Mouse (Mus musculus): ENCODE results near the gene Tarbp2. TPM values are rescaled to one million over a fixed set of nuclear protein-coding genes. Genes with fewer than 3 reads are reported as not detected.
A peak's percentile ranks its signal among the peaks of the same experiment; 100 is the strongest.

The Tarbp2 gene
- polyA plus RNA-seq, 1 experiment from 2014 or later: 105 TPM

DNA sequence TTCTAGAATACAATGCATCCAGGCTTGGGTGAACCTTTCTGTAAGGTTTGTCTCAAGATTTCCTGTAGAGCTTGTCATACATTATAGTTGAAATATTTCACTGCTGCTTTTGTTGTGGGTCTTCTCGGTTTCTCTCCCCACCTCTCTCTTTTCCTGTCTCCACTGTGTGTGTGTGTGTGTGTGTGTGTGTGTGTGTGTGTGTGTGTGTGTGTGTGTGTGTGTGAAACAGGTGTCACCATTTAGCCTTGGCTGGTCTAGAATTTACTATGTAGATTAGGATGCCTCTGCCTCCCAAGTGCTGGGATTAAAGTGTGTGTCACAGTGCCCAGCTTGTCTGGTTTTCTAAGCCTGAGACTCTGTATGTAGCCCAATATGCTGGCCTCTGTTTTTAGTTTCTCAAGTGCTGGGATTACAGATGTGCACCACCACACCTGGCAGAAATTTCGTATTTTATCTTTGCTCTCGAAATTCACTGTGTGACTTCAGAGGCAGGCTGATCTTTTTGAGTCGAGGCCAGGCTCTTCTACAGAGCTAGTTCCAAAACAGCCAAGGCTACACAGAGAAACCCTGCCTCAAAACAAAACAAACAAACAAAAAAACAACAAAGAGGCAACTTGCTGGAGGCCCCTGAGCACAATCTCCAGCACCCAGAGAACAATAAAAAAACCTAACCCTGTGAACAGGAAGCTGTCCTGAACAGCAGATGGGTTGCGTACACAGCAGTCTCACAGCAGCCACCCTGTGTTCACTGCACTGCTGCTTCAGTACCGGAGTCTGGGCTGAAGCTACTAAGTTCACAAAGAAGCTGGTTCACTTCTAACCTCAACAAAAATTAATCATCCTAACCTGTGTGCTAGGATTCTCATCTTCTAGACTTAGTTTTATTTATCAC lies 8.4 kb downstream of the Tarbp2 start:
- Histone ChIP-seq H3K4me1 (replicated peaks; ENCODE audit: control insufficient read depth, insufficient read depth, low read length) (no peaks in the 10 kb centered on the region), H3K36me3 (ENCODE audit: control insufficient read depth, insufficient read depth, low read length) (peaks cover 76% of the 10 kb centered on the region), H3K9me3 (ENCODE audit: control insufficient read depth, low read length) (no peaks in the 10 kb centered on the region), H3K27me3 (replicated peaks; ENCODE audit: control insufficient read depth, insufficient read depth, low read length) (no peaks in the 10 kb centered on the region), H3K4me2 (ENCODE audit: low read length) (no peak overlapping the region), H3K9ac (ENCODE audit: low read length) (no peak overlapping the region), H3K4me3 (ENCODE audit: low read depth, low read length) (no peak overlapping the region), H3K27ac (ENCODE audit: low read depth) (no peak overlapping the region)
- peak; percentile 29 for DNase-seq (ENCODE audit: low spot score)
- 73% methylated on average over 6 of the region's 6 CpGs for WGBS
- ATAC-seq (replicated peaks; ENCODE audit: low FRiP score, low TSS enrichment, low read depth): no peak

DNA sequence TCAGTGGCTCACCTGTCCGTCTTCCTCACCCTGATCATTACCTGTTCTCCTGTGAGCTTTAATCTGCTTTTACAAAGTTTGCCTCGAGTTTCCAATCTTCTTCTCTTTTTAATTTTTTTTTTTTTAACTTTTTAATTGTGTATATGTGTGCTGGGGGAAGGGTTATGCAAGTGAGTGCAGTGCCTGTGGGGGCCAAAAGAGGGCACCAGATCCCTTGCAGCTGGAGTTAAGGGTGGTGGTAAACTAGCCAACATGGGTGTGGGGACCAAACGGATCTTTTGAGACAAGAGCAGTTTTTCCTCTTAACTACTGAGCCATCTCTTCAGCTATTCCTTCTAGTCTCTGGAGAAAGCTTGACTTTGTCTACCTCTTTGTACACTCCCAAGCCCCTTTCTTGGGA lies 9.9 kb downstream of the Tarbp2 start:
- ATAC-seq (replicated peaks; ENCODE audit: low FRiP score, low TSS enrichment, low read depth) (no peak), DNase-seq (ENCODE audit: low spot score) (peak; percentile 55)
- H3K9ac ChIP-seq (ENCODE audit: low read length): no peak overlapping the region
- H3K36me3 ChIP-seq (ENCODE audit: control insufficient read depth, insufficient read depth, low read length): peaks cover 76% of the 10 kb centered on the region
- no peaks in the 10 kb centered on the region for H3K4me1 ChIP-seq (replicated peaks; ENCODE audit: control insufficient read depth, insufficient read depth, low read length)
- 78% methylated on average over 3 of the region's 3 CpGs for WGBS
- H3K27me3 ChIP-seq (replicated peaks; ENCODE audit: control insufficient read depth, insufficient read depth, low read length): no peaks in the 10 kb centered on the region
- H3K4me3 ChIP-seq (ENCODE audit: low read depth, low read length): no peak overlapping the region
- no peak overlapping the region for H3K4me2 ChIP-seq (ENCODE audit: low read length)
- no peaks in the 10 kb centered on the region for H3K9me3 ChIP-seq (ENCODE audit: control insufficient read depth, low read length)
- no peak overlapping the region for H3K27ac ChIP-seq (ENCODE audit: low read depth)

DNA sequence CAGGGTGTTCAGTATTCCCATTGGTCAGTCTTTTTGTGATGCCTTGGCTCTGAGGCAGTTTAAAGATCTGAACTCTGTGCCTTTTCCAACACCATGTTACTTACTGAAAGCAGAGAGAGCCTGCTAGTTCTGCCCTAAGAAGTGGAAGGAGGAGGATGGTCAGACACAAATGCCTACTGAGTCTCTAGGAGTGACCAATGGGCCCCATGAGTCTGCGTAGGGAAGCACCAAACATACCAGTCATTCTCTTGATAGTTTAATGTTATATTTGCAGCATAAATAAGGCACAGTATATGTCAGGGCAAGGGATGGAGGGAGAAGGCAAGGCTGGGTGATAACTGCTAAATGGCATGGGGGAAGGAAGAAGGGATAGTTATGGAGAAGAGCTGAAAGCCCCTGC lies 10.4 kb downstream of the Tarbp2 start:
- Histone ChIP-seq H3K4me3 (ENCODE audit: low read depth, low read length) (no peak overlapping the region), H3K4me1 (replicated peaks; ENCODE audit: control insufficient read depth, insufficient read depth, low read length) (no peaks in the 10 kb centered on the region), H3K36me3 (ENCODE audit: control insufficient read depth, insufficient read depth, low read length) (peaks cover 81% of the 10 kb centered on the region), H3K27ac (ENCODE audit: low read depth) (no peak overlapping the region), H3K27me3 (replicated peaks; ENCODE audit: control insufficient read depth, insufficient read depth, low read length) (no peaks in the 10 kb centered on the region), H3K9me3 (ENCODE audit: control insufficient read depth, low read length) (no peaks in the 10 kb centered on the region), H3K4me2 (ENCODE audit: low read length) (no peak overlapping the region), H3K9ac (ENCODE audit: low read length) (no peak overlapping the region)
- 91% methylated on average over 1 of the region's 1 CpGs for WGBS
- DNase-seq (ENCODE audit: low spot score) (peak; percentile 34), ATAC-seq (replicated peaks; ENCODE audit: low FRiP score, low TSS enrichment, low read depth) (no peak)

DNA sequence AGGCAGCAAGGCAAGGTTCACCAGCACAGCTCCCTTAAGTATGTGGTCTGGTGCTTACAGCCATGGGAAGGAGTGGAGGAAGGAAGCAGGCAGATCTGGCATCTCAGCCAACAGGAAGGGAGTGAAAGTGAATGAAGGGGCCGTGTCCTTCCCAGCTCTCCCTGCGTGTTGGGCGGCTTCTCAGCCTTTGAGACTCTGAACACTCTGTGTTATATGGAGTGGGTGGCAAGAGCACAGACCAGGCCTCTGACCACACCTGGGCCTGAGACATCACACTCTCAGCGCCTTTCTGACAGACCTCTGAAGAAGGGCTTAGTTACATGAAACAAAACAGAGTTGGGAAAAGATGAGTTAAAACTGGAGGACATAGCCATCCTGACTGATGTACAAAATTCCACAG lies 12.6 kb downstream of the Tarbp2 start:
- 76% methylated on average over 4 of the region's 4 CpGs for WGBS

DNA sequence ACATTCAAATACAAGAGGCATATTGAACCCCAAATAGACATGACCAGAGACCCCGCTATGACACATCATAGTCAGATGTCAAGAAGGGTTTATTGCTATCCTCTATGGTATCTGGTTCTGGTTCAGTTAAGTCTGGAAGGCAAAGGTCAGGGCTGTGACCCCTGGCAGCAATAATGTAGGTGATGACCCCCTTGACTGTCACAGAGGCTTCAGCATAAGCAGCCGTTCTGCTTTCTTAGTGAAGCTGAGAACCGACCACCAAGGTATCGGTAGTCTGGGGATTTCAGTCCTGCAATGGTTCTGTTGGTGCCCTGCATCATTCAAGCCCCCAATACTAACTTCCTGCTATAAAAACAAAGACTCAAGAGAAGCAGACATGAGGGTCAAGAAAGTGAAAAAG lies 13.6 kb downstream of the Tarbp2 start:
- ATAC-seq (replicated peaks; ENCODE audit: low FRiP score, low TSS enrichment, low read depth): no peak
- peak; percentile 27 for DNase-seq (ENCODE audit: low spot score)
- Histone ChIP-seq H3K27me3 (replicated peaks; ENCODE audit: control insufficient read depth, insufficient read depth, low read length) (no peaks in the 10 kb centered on the region), H3K4me1 (replicated peaks; ENCODE audit: control insufficient read depth, insufficient read depth, low read length) (no peaks in the 10 kb centered on the region), H3K27ac (ENCODE audit: low read depth) (no peak overlapping the region), H3K36me3 (ENCODE audit: control insufficient read depth, insufficient read depth, low read length) (peaks cover 88% of the 10 kb centered on the region), H3K9ac (ENCODE audit: low read length) (no peak overlapping the region), H3K4me2 (ENCODE audit: low read length) (no peak overlapping the region), H3K9me3 (ENCODE audit: control insufficient read depth, low read length) (no peaks in the 10 kb centered on the region), H3K4me3 (ENCODE audit: low read depth, low read length) (no peak overlapping the region)
- 73% methylated on average over 4 of the region's 4 CpGs for WGBS

More for the DNA sequence above, 12.6 kb downstream of the Tarbp2 start:
- Histone ChIP-seq H3K27ac (ENCODE audit: low read depth) (no peak overlapping the region), H3K36me3 (ENCODE audit: control insufficient read depth, insufficient read depth, low read length) (peaks cover 82% of the 10 kb centered on the region), H3K4me3 (ENCODE audit: low read depth, low read length) (no peak overlapping the region), H3K4me2 (ENCODE audit: low read length) (no peak overlapping the region), H3K9me3 (ENCODE audit: control insufficient read depth, low read length) (no peaks in the 10 kb centered on the region), H3K9ac (ENCODE audit: low read length) (no peak overlapping the region), H3K27me3 (replicated peaks; ENCODE audit: control insufficient read depth, insufficient read depth, low read length) (no peaks in the 10 kb centered on the region), H3K4me1 (replicated peaks; ENCODE audit: control insufficient read depth, insufficient read depth, low read length) (no peaks in the 10 kb centered on the region)
- DNase-seq (ENCODE audit: low spot score) (peak; percentile 23), ATAC-seq (replicated peaks; ENCODE audit: low FRiP score, low TSS enrichment, low read depth) (no peak)

DNA sequence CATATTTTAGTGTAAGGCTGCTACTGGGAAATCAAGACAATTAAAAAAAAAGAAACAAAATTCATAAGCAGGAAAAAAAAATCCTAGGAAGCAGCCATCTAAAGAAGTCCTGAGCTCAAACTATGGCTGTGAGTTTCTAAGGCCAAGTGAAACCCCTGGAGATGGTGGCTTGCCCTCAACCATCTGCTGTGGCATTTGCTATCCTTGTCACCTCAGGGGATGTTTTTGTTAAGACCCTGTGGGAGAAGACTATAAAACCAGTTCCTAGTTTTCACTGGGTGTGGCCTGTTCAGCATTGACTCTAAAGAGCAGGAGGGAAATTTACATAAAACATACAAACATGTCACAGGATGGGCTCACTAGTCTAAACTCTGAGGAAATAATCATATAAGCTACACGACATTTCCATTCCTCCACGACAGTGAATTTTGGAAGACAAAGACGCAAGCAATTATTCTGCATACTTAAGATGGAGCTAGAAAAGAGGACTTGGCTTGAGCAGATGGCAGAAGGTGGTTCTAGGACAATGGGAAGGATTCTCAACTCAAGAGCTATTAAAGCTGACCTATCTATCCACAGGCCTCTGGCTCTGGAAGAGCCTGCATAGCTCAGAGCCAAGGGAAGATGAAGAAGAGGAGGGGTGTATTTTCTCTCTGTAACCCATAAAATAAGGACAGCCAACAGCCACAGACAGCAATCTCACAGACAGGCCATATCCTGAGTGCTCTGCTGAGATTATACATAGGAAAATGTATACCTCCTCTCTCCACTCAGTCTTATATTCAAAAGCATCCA lies 14.3 kb downstream of the Tarbp2 start:
- Histone ChIP-seq H3K27ac (ENCODE audit: low read depth) (no peak overlapping the region), H3K9ac (ENCODE audit: low read length) (no peak overlapping the region), H3K4me1 (replicated peaks; ENCODE audit: control insufficient read depth, insufficient read depth, low read length) (no peaks in the 10 kb centered on the region), H3K27me3 (replicated peaks; ENCODE audit: control insufficient read depth, insufficient read depth, low read length) (no peaks in the 10 kb centered on the region), H3K9me3 (ENCODE audit: control insufficient read depth, low read length) (no peaks in the 10 kb centered on the region), H3K4me2 (ENCODE audit: low read length) (no peak overlapping the region), H3K36me3 (ENCODE audit: control insufficient read depth, insufficient read depth, low read length) (peaks cover 94% of the 10 kb centered on the region), H3K4me3 (ENCODE audit: low read depth, low read length) (no peak overlapping the region)
- DNase-seq (ENCODE audit: low spot score): peak; percentile 21
- no peak for ATAC-seq (replicated peaks; ENCODE audit: low FRiP score, low TSS enrichment, low read depth)
- 86% methylated on average over 3 of the region's 3 CpGs for WGBS

DNA sequence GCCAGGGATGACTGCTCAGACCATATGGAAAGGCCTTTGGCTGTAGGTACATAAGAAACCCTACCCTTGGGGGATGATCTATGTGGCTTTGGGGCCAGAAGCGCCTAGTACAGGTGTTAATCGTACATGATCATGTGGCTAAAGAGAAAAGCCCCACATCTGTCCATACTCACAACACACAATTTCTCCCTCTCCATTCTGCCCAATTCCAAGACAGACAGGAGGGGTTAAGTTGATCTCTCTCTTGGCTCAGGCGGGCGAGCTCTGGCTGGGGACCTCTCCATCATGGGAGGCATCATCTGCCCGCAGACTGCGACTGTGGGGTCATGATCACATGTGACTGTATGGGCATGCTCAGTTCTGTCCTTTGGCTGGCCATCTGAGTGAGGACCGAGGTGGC lies 15.9 kb downstream of the Tarbp2 start:
- peaks cover 91% of the 10 kb centered on the region for H3K36me3 ChIP-seq (ENCODE audit: control insufficient read depth, insufficient read depth, low read length)
- ATAC-seq (replicated peaks; ENCODE audit: low FRiP score, low TSS enrichment, low read depth): no peak

DNA sequence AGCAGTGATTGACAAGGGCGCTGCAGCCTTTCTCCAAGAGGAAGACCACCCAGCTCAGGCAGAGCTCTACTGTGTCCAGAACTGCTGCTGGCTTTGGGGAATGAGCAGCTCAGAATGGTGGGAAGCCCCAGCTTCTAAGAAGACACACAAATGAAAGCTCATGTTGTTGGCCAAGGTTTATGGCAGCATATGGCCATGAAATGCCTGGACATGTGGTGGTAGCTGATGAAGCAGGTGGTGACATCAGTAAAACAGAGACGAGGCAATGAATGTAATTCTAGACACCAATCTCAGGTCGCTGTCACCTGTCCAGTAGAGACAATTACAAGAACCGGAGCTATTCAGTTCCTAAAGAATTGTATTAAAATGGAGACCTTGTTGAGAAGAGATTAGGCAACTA lies 26.8 kb downstream of the Tarbp2 start:
- Histone ChIP-seq H3K9ac (ENCODE audit: low read length) (no peak overlapping the region), H3K36me3 (ENCODE audit: control insufficient read depth, insufficient read depth, low read length) (peaks cover 71% of the 10 kb centered on the region), H3K27me3 (replicated peaks; ENCODE audit: control insufficient read depth, insufficient read depth, low read length) (no peaks in the 10 kb centered on the region), H3K4me1 (replicated peaks; ENCODE audit: control insufficient read depth, insufficient read depth, low read length) (no peaks in the 10 kb centered on the region), H3K9me3 (ENCODE audit: control insufficient read depth, low read length) (no peaks in the 10 kb centered on the region), H3K4me3 (ENCODE audit: low read depth, low read length) (no peak overlapping the region), H3K27ac (ENCODE audit: low read depth) (no peak overlapping the region), H3K4me2 (ENCODE audit: low read length) (no peak overlapping the region)
- DNase-seq (ENCODE audit: low spot score) (no peak), ATAC-seq (replicated peaks; ENCODE audit: low FRiP score, low TSS enrichment, low read depth) (no peak)
- WGBS: 92% methylated on average over 4 of the region's 4 CpGs

More for the DNA sequence above, 15.9 kb downstream of the Tarbp2 start:
- Histone ChIP-seq H3K4me2 (ENCODE audit: low read length) (no peak overlapping the region), H3K27ac (ENCODE audit: low read depth) (no peak overlapping the region), H3K4me1 (replicated peaks; ENCODE audit: control insufficient read depth, insufficient read depth, low read length) (no peaks in the 10 kb centered on the region), H3K27me3 (replicated peaks; ENCODE audit: control insufficient read depth, insufficient read depth, low read length) (no peaks in the 10 kb centered on the region), H3K9ac (ENCODE audit: low read length) (no peak overlapping the region), H3K4me3 (ENCODE audit: low read depth, low read length) (no peak overlapping the region), H3K9me3 (ENCODE audit: control insufficient read depth, low read length) (no peaks in the 10 kb centered on the region)
- WGBS: 91% methylated on average over 7 of the region's 7 CpGs
- DNase-seq (ENCODE audit: low spot score): peak; percentile 23

Data from intestine, embryonic 14.5 days (tissue).